Mouse (Mus musculus) limb, embryonic 13.5 days (tissue): ENCODE results near the gene Rnaseh2a. TPM values are rescaled to one million over a fixed set of nuclear protein-coding genes. Genes with fewer than 3 reads are reported as not detected.

ENCODE experiments used
- ATAC-seq: fragments of 200-750 bp; cut with Nextera tagmentation; 2 replicates; pipeline ENCODE4 v1.8.0; 2017; ENCODE audit warnings: low read depth, moderate number of reproducible peaks, moderate TSS enrichment; ENCODE audit not compliant: low FRiP score
- H3K27ac ChIP-seq: fragments of 300-500 bp; sonication (generic); 2 replicates; pipeline ENCODE4 v1.5.1; 2015; ENCODE audit warnings: inconsistent platforms, mild to moderate bottlenecking, moderate library complexity
- H3K27me3 ChIP-seq: fragments of 300-500 bp; sonication (generic); 2 replicates; pipeline ENCODE4 v1.6.1; 2015; ENCODE audit warnings: mild to moderate bottlenecking, inconsistent platforms
- H3K36me3 ChIP-seq: fragments of 300-500 bp; sonication (generic); 2 replicates; pipeline ENCODE4 v1.6.1; 2015; ENCODE audit warnings: inconsistent platforms, mild to moderate bottlenecking, moderate library complexity
- H3K4me1 ChIP-seq: fragments of 300-500 bp; sonication (generic); 2 replicates; pipeline ENCODE4 v1.6.1; 2015; ENCODE audit warnings: inconsistent platforms
- H3K4me2 ChIP-seq: fragments of 300-500 bp; sonication (generic); replicated peaks from 2 replicates; pipeline ENCODE4 v1.6.1; 2015; ENCODE audit warnings: inconsistent platforms, mild to moderate bottlenecking, moderate library complexity
- H3K4me3 ChIP-seq: fragments of 300-500 bp; sonication (generic); 2 replicates; pipeline ENCODE4 v1.5.1; 2015; ENCODE audit warnings: moderate library complexity, mild to moderate bottlenecking, inconsistent platforms
- H3K9ac ChIP-seq: fragments of 300-500 bp; sonication (generic); 2 replicates; pipeline ENCODE4 v1.6.1; 2015; ENCODE audit warnings: mild to moderate bottlenecking, inconsistent platforms
- H3K9me3 ChIP-seq: fragments of 300-500 bp; sonication (generic); 2 replicates; pipeline ENCODE4 v1.6.1; 2016; ENCODE audit warnings: inconsistent platforms
- WGBS: fragments of 180-500 bp; shearing (Covaris S2); methylation state at CpG from one replicate; pipeline ENCODE4 v1.1.7; 2015; 5-methylcytosine and 5-hydroxymethylcytosine counted together
- polyA plus RNA-seq: library from polyadenylated mRNA; unstranded; fragments of >200 nt; fragmentation: Nextera tagmentation; extraction: Ambion mirVana; gene quantifications from 2 replicates; pipeline ENCODE4 v1.2.1, GENCODE M21; 2015

Gene Rnaseh2a
- polyA plus RNA-seq, 1 experiment from 2014 or later, result 93.2 TPM

- WGBS, result 2% methylated on average over 15 of the region's 15 CpGs
- Histone ChIP-seq H3K27ac (0 out of 2 replicates have a peak overlapping the region, but pooled peaks have one; percentile 28), H3K4me2 (peak overlapping the region; percentile 94), H3K36me3 (peaks cover 10% of the 10 kb centered on the region), H3K9me3 (no peaks in the 10 kb centered on the region), H3K4me1 (peaks cover 25% of the 10 kb centered on the region), H3K4me3 (peak overlapping the region; percentile 59), H3K9ac (peak overlapping the region; percentile 69), H3K27me3 (peaks cover 32% of the 10 kb centered on the region)
- ATAC-seq, result peak; percentile 48
Observed at GRCm38 (mm10) chr8:84990836-84991235, 21.3 kb upstream of the Rnaseh2a start.

GRCm38 (mm10) chr8:84990349-84990748 lies 20.8 kb upstream of the Rnaseh2a start, which contains the start of gene Hook2:
Hook2 (plus strand) TSS chr8:84990603.
- H3K36me3 ChIP-seq, result peaks cover 10% of the 10 kb centered on the region
- peak within 1 kb of the TSS; percentile 69 for H3K9ac ChIP-seq
- H3K4me3 ChIP-seq, result peak within 1 kb of the TSS; percentile 59
- ATAC-seq, result peak; percentile 92
- peaks cover 25% of the 10 kb centered on the region for H3K4me1 ChIP-seq
- H3K4me2 ChIP-seq, result peak within 1 kb of the TSS; percentile 94
- H3K9me3 ChIP-seq, result no peaks in the 10 kb centered on the region
- peaks cover 28% of the 10 kb centered on the region for H3K27me3 ChIP-seq
- peak within 1 kb of the TSS; percentile 58; the same call in 1 of the 2 replicates for H3K27ac ChIP-seq
- under 1% methylated on average over 22 of the region's 28 CpGs for WGBS

GRCm38 (mm10) chr8:84989810-84990209 lies 20.2 kb upstream of the Rnaseh2a start:
- Histone ChIP-seq H3K36me3 (peaks cover 4% of the 10 kb centered on the region), H3K9ac (peak overlapping the region; percentile 59), H3K4me1 (peaks cover 30% of the 10 kb centered on the region), H3K4me2 (peak overlapping the region; percentile 94), H3K27me3 (peaks cover 22% of the 10 kb centered on the region), H3K9me3 (no peaks in the 10 kb centered on the region), H3K4me3 (peak overlapping the region; percentile 59), H3K27ac (peak overlapping the region; percentile 58; the same call in 1 of the 2 replicates)
- under 1% methylated on average over 15 of the region's 15 CpGs for WGBS
- peak; percentile 37; the same call in 1 of the 2 replicates for ATAC-seq

- no peak overlapping the region for H3K9ac ChIP-seq
- WGBS, result 6% methylated on average over 15 of the region's 15 CpGs
- H3K4me3 ChIP-seq, result no peak overlapping the region; the same call in 1 of the 2 replicates
Observed at GRCm38 (mm10) chr8:84989311-84989731, 19.8 kb upstream of the Rnaseh2a start.

GRCm38 (mm10) chr8:84987903-84988302 lies 18.3 kb upstream of the Rnaseh2a start:
- H3K9ac ChIP-seq, result no peak overlapping the region
- 66% methylated on average over 2 of the region's 2 CpGs for WGBS
- H3K4me2 ChIP-seq, result no peak overlapping the region
- H3K27me3 ChIP-seq, result peaks cover 16% of the 10 kb centered on the region
- no peak overlapping the region for H3K4me3 ChIP-seq
- H3K9me3 ChIP-seq, result no peaks in the 10 kb centered on the region
- H3K36me3 ChIP-seq, result no peaks in the 10 kb centered on the region
- peaks cover 38% of the 10 kb centered on the region for H3K4me1 ChIP-seq
- ATAC-seq, result no peak
- no peak overlapping the region for H3K27ac ChIP-seq

More at GRCm38 (mm10) chr8:84989311-84989731, 19.8 kb upstream of the Rnaseh2a start:
- no peaks in the 10 kb centered on the region for H3K9me3 ChIP-seq
- peaks cover 17% of the 10 kb centered on the region for H3K27me3 ChIP-seq
- peak overlapping the region; percentile 94 for H3K4me2 ChIP-seq
- H3K36me3 ChIP-seq, result no peaks in the 10 kb centered on the region
- H3K4me1 ChIP-seq, result peaks cover 35% of the 10 kb centered on the region
- no peak for ATAC-seq
- no peak overlapping the region for H3K27ac ChIP-seq

GRCm38 (mm10) chr8:84987388-84987787 lies 17.8 kb upstream of the Rnaseh2a start:
- H3K27me3 ChIP-seq, result peaks cover 16% of the 10 kb centered on the region
- H3K4me2 ChIP-seq, result no peak overlapping the region
- WGBS, result 89% methylated on average over 5 of the region's 5 CpGs
- H3K27ac ChIP-seq, result no peak overlapping the region
- no peaks in the 10 kb centered on the region for H3K9me3 ChIP-seq
- H3K4me1 ChIP-seq, result peaks cover 38% of the 10 kb centered on the region
- no peak for ATAC-seq
- no peaks in the 10 kb centered on the region for H3K36me3 ChIP-seq
- no peak overlapping the region for H3K4me3 ChIP-seq
- no peak overlapping the region for H3K9ac ChIP-seq

- H3K36me3 ChIP-seq, result no peaks in the 10 kb centered on the region
- H3K9me3 ChIP-seq, result no peaks in the 10 kb centered on the region
- no peak for ATAC-seq
- no peak overlapping the region for H3K9ac ChIP-seq
- no peak overlapping the region for H3K27ac ChIP-seq
- H3K4me2 ChIP-seq, result peak overlapping the region; percentile 94
- peak overlapping the region; percentile 50 for H3K4me3 ChIP-seq
- H3K27me3 ChIP-seq, result peaks cover 16% of the 10 kb centered on the region
- 28% methylated on average over 8 of the region's 8 CpGs for WGBS
- H3K4me1 ChIP-seq, result peaks cover 47% of the 10 kb centered on the region
Observed at GRCm38 (mm10) chr8:84986379-84986945, 16.9 kb upstream of the Rnaseh2a start.

- no peak for ATAC-seq
- H3K4me3 ChIP-seq, result peak overlapping the region; percentile 50
- H3K9ac ChIP-seq, result peak overlapping the region; percentile 66
- no peaks in the 10 kb centered on the region for H3K36me3 ChIP-seq
- peak overlapping the region; percentile 94 for H3K4me2 ChIP-seq
- WGBS, result under 1% methylated on average over 53 of the region's 53 CpGs
- no peak overlapping the region; the same call in 1 of the 2 replicates for H3K27ac ChIP-seq
- H3K9me3 ChIP-seq, result no peaks in the 10 kb centered on the region
- H3K4me1 ChIP-seq, result peaks cover 47% of the 10 kb centered on the region
- peaks cover 16% of the 10 kb centered on the region for H3K27me3 ChIP-seq
Observed at GRCm38 (mm10) chr8:84985684-84986378, 16.3 kb upstream of the Rnaseh2a start.

- peak overlapping the region; percentile 50 for H3K4me3 ChIP-seq
- peaks cover 52% of the 10 kb centered on the region for H3K4me1 ChIP-seq
- peak overlapping the region; percentile 66 for H3K9ac ChIP-seq
- no peaks in the 10 kb centered on the region for H3K9me3 ChIP-seq
- no peaks in the 10 kb centered on the region for H3K36me3 ChIP-seq
- H3K27me3 ChIP-seq, result peaks cover 16% of the 10 kb centered on the region
- 2% methylated on average over 23 of the region's 23 CpGs for WGBS
- peak overlapping the region; percentile 29; the same call in 1 of the 2 replicates for H3K27ac ChIP-seq
- peak overlapping the region; percentile 94 for H3K4me2 ChIP-seq
- ATAC-seq, result no peak
Observed at GRCm38 (mm10) chr8:84985049-84985683, 15.6 kb upstream of the Rnaseh2a start.

GRCm38 (mm10) chr8:84984294-84985048 lies 14.9 kb upstream of the Rnaseh2a start:
- 9% methylated on average over 16 of the region's 16 CpGs for WGBS
- peak overlapping the region; percentile 66 for H3K9ac ChIP-seq
- H3K4me3 ChIP-seq, result peak overlapping the region; percentile 50; the same call in 1 of the 2 replicates
- H3K27ac ChIP-seq, result no peak overlapping the region; the same call in 1 of the 2 replicates
- H3K9me3 ChIP-seq, result no peaks in the 10 kb centered on the region
- ATAC-seq, result no peak
- H3K4me1 ChIP-seq, result peaks cover 56% of the 10 kb centered on the region
- H3K27me3 ChIP-seq, result peaks cover 16% of the 10 kb centered on the region
- H3K4me2 ChIP-seq, result peak overlapping the region; percentile 94
- H3K36me3 ChIP-seq, result no peaks in the 10 kb centered on the region

- no peaks in the 10 kb centered on the region for H3K36me3 ChIP-seq
Observed at GRCm38 (mm10) chr8:84982499-84983011, 13.0 kb upstream of the Rnaseh2a start.

More at GRCm38 (mm10) chr8:84982499-84983011, 13.0 kb upstream of the Rnaseh2a start:
- WGBS, result 70% methylated on average over 3 of the region's 3 CpGs
- no peak overlapping the region for H3K9ac ChIP-seq
- peaks cover 69% of the 10 kb centered on the region for H3K4me1 ChIP-seq
- H3K4me2 ChIP-seq, result peak overlapping the region; percentile 10; the same call in 1 of the 2 replicates
- peaks cover 29% of the 10 kb centered on the region for H3K27me3 ChIP-seq
- H3K27ac ChIP-seq, result no peak overlapping the region
- no peak overlapping the region for H3K4me3 ChIP-seq
- ATAC-seq, result no peak
- no peaks in the 10 kb centered on the region for H3K9me3 ChIP-seq
